Mouse (Mus musculus): ENCODE data around the gene Ubap1l. TPM values are rescaled to one million over a fixed set of nuclear protein-coding genes. Genes with fewer than 3 reads are reported as not detected.

The Ubap1l gene
- polyA plus RNA-seq, 1 experiment from 2014 or later = 0.62 TPM

GRCm38 (mm10) chr9:65398279-65398678 lies 37.4 kb downstream of the Ubap1l start, which contains the start of gene Rasl12:
Gene Rasl12 (plus strand): TSS chr9:65398506.
- peak within 1 kb of the TSS; percentile 74 for H3K4me2 ChIP-seq (replicated peaks; ENCODE audit: low read depth, low read length)
- H3K4me1 ChIP-seq (ENCODE audit: control insufficient read depth, insufficient read depth, low read length) = no peaks in the 10 kb centered on the region
- peak within 1 kb of the TSS; percentile 57 for H3K4me3 ChIP-seq (ENCODE audit: low read length)
- H3K36me3 ChIP-seq (ENCODE audit: control insufficient read depth, insufficient read depth, low read length) = no peaks in the 10 kb centered on the region
- H3K9ac ChIP-seq (ENCODE audit: low read depth, low read length) = peak within 1 kb of the TSS; percentile 59
- no peak within 1 kb of the TSS for H3K27ac ChIP-seq (ENCODE audit: low read depth, low read length)
- H3K9me3 ChIP-seq (ENCODE audit: control insufficient read depth, low read length) = no peaks in the 10 kb centered on the region
- no peaks in the 10 kb centered on the region for H3K27me3 ChIP-seq (ENCODE audit: control insufficient read depth, insufficient read depth, low read length)
- peak; percentile 90 for ATAC-seq (ENCODE audit: low FRiP score, low TSS enrichment)
- under 1% methylated on average over 24 of the region's 24 CpGs for WGBS

GRCm38 (mm10) chr9:65399934-65400333 lies 39.1 kb downstream of the Ubap1l start:
- H3K4me2 ChIP-seq (replicated peaks; ENCODE audit: low read depth, low read length) = no peak overlapping the region
- H3K4me1 ChIP-seq (ENCODE audit: control insufficient read depth, insufficient read depth, low read length) = no peaks in the 10 kb centered on the region
- no peaks in the 10 kb centered on the region for H3K27me3 ChIP-seq (ENCODE audit: control insufficient read depth, insufficient read depth, low read length)
- no peak overlapping the region for H3K27ac ChIP-seq (ENCODE audit: low read depth, low read length)
- no peak overlapping the region for H3K9ac ChIP-seq (ENCODE audit: low read depth, low read length)
- ATAC-seq (ENCODE audit: low FRiP score, low TSS enrichment) = no peak
- WGBS = 87% methylated on average over 6 of the region's 6 CpGs
- H3K36me3 ChIP-seq (ENCODE audit: control insufficient read depth, insufficient read depth, low read length) = no peaks in the 10 kb centered on the region
- no peaks in the 10 kb centered on the region for H3K9me3 ChIP-seq (ENCODE audit: control insufficient read depth, low read length)
- H3K4me3 ChIP-seq (ENCODE audit: low read length) = no peak overlapping the region

- H3K9me3 ChIP-seq (ENCODE audit: control insufficient read depth, low read length) = no peaks in the 10 kb centered on the region
- no peaks in the 10 kb centered on the region for H3K4me1 ChIP-seq (ENCODE audit: control insufficient read depth, insufficient read depth, low read length)
- no peak overlapping the region for H3K27ac ChIP-seq (ENCODE audit: low read depth, low read length)
- no peak overlapping the region for H3K9ac ChIP-seq (ENCODE audit: low read depth, low read length)
- 77% methylated on average over 15 of the region's 15 CpGs for WGBS
- no peak overlapping the region for H3K4me3 ChIP-seq (ENCODE audit: low read length)
- no peaks in the 10 kb centered on the region for H3K36me3 ChIP-seq (ENCODE audit: control insufficient read depth, insufficient read depth, low read length)
- H3K27me3 ChIP-seq (ENCODE audit: control insufficient read depth, insufficient read depth, low read length) = no peaks in the 10 kb centered on the region
- no peak for ATAC-seq (ENCODE audit: low FRiP score, low TSS enrichment)
- H3K4me2 ChIP-seq (replicated peaks; ENCODE audit: low read depth, low read length) = no peak overlapping the region
Measured at GRCm38 (mm10) chr9:65404331-65405183, 43.7 kb downstream of the Ubap1l start.

- H3K27me3 ChIP-seq (ENCODE audit: control insufficient read depth, insufficient read depth, low read length) = no peaks in the 10 kb centered on the region
- no peaks in the 10 kb centered on the region for H3K36me3 ChIP-seq (ENCODE audit: control insufficient read depth, insufficient read depth, low read length)
- no peak for ATAC-seq (ENCODE audit: low FRiP score, low TSS enrichment)
- WGBS = 86% methylated on average over 2 of the region's 2 CpGs
- no peak overlapping the region for H3K9ac ChIP-seq (ENCODE audit: low read depth, low read length)
- no peak overlapping the region for H3K4me2 ChIP-seq (replicated peaks; ENCODE audit: low read depth, low read length)
- no peak overlapping the region for H3K27ac ChIP-seq (ENCODE audit: low read depth, low read length)
- no peaks in the 10 kb centered on the region for H3K4me1 ChIP-seq (ENCODE audit: control insufficient read depth, insufficient read depth, low read length)
- no peak overlapping the region for H3K4me3 ChIP-seq (ENCODE audit: low read length)
- H3K9me3 ChIP-seq (ENCODE audit: control insufficient read depth, low read length) = no peaks in the 10 kb centered on the region
Measured at GRCm38 (mm10) chr9:65405184-65405449, 44.3 kb downstream of the Ubap1l start.

GRCm38 (mm10) chr9:65407327-65407726 lies 46.5 kb downstream of the Ubap1l start:
- H3K27me3 ChIP-seq (ENCODE audit: control insufficient read depth, insufficient read depth, low read length) = no peaks in the 10 kb centered on the region
- no peaks in the 10 kb centered on the region for H3K9me3 ChIP-seq (ENCODE audit: control insufficient read depth, low read length)
- no peak overlapping the region for H3K4me3 ChIP-seq (ENCODE audit: low read length)
- H3K4me1 ChIP-seq (ENCODE audit: control insufficient read depth, insufficient read depth, low read length) = no peaks in the 10 kb centered on the region
- ATAC-seq (ENCODE audit: low FRiP score, low TSS enrichment) = no peak
- H3K9ac ChIP-seq (ENCODE audit: low read depth, low read length) = no peak overlapping the region
- H3K4me2 ChIP-seq (replicated peaks; ENCODE audit: low read depth, low read length) = no peak overlapping the region
- H3K36me3 ChIP-seq (ENCODE audit: control insufficient read depth, insufficient read depth, low read length) = no peaks in the 10 kb centered on the region
- WGBS = 82% methylated on average over 5 of the region's 5 CpGs
- H3K27ac ChIP-seq (ENCODE audit: low read depth, low read length) = no peak overlapping the region

- no peaks in the 10 kb centered on the region for H3K9me3 ChIP-seq (ENCODE audit: control insufficient read depth, low read length)
- no peak overlapping the region for H3K4me3 ChIP-seq (ENCODE audit: low read length)
- no peak overlapping the region for H3K27ac ChIP-seq (ENCODE audit: low read depth, low read length)
- no peak overlapping the region for H3K4me2 ChIP-seq (replicated peaks; ENCODE audit: low read depth, low read length)
- no peaks in the 10 kb centered on the region for H3K4me1 ChIP-seq (ENCODE audit: control insufficient read depth, insufficient read depth, low read length)
- no peak overlapping the region for H3K9ac ChIP-seq (ENCODE audit: low read depth, low read length)
- H3K36me3 ChIP-seq (ENCODE audit: control insufficient read depth, insufficient read depth, low read length) = no peaks in the 10 kb centered on the region
- WGBS = 80% methylated on average over 3 of the region's 3 CpGs
- no peak for ATAC-seq (ENCODE audit: low FRiP score, low TSS enrichment)
- no peaks in the 10 kb centered on the region for H3K27me3 ChIP-seq (ENCODE audit: control insufficient read depth, insufficient read depth, low read length)
Measured at GRCm38 (mm10) chr9:65407861-65408260, 47.0 kb downstream of the Ubap1l start.

- Histone ChIP-seq H3K36me3 (ENCODE audit: control insufficient read depth, insufficient read depth, low read length) (no peaks in the 10 kb centered on the region), H3K4me1 (ENCODE audit: control insufficient read depth, insufficient read depth, low read length) (no peaks in the 10 kb centered on the region), H3K9me3 (ENCODE audit: control insufficient read depth, low read length) (no peaks in the 10 kb centered on the region), H3K4me2 (replicated peaks; ENCODE audit: low read depth, low read length) (no peak overlapping the region), H3K4me3 (ENCODE audit: low read length) (no peak overlapping the region), H3K27ac (ENCODE audit: low read depth, low read length) (no peak overlapping the region), H3K9ac (ENCODE audit: low read depth, low read length) (no peak overlapping the region), H3K27me3 (ENCODE audit: control insufficient read depth, insufficient read depth, low read length) (no peaks in the 10 kb centered on the region)
- WGBS = 46% methylated on average over 5 of the region's 5 CpGs
- no peak for ATAC-seq (ENCODE audit: low FRiP score, low TSS enrichment)
Measured at GRCm38 (mm10) chr9:65408871-65409295, 48.0 kb downstream of the Ubap1l start.

- no peaks in the 10 kb centered on the region for H3K9me3 ChIP-seq (ENCODE audit: control insufficient read depth, low read length)
- ATAC-seq (ENCODE audit: low FRiP score, low TSS enrichment) = no peak
- H3K4me3 ChIP-seq (ENCODE audit: low read length) = no peak overlapping the region
- no peaks in the 10 kb centered on the region for H3K4me1 ChIP-seq (ENCODE audit: control insufficient read depth, insufficient read depth, low read length)
- no peak overlapping the region for H3K4me2 ChIP-seq (replicated peaks; ENCODE audit: low read depth, low read length)
- H3K36me3 ChIP-seq (ENCODE audit: control insufficient read depth, insufficient read depth, low read length) = no peaks in the 10 kb centered on the region
- no peaks in the 10 kb centered on the region for H3K27me3 ChIP-seq (ENCODE audit: control insufficient read depth, insufficient read depth, low read length)
- H3K27ac ChIP-seq (ENCODE audit: low read depth, low read length) = no peak overlapping the region
- 95% methylated on average over 8 of the region's 8 CpGs for WGBS
- H3K9ac ChIP-seq (ENCODE audit: low read depth, low read length) = no peak overlapping the region
Measured at GRCm38 (mm10) chr9:65410378-65410777, 49.5 kb downstream of the Ubap1l start.

- Histone ChIP-seq H3K36me3 (ENCODE audit: control insufficient read depth, insufficient read depth, low read length) (no peaks in the 10 kb centered on the region), H3K4me1 (ENCODE audit: control insufficient read depth, insufficient read depth, low read length) (no peaks in the 10 kb centered on the region), H3K9ac (ENCODE audit: low read depth, low read length) (no peak overlapping the region), H3K27ac (ENCODE audit: low read depth, low read length) (no peak overlapping the region), H3K4me2 (replicated peaks; ENCODE audit: low read depth, low read length) (no peak overlapping the region), H3K27me3 (ENCODE audit: control insufficient read depth, insufficient read depth, low read length) (no peaks in the 10 kb centered on the region), H3K4me3 (ENCODE audit: low read length) (no peak overlapping the region), H3K9me3 (ENCODE audit: control insufficient read depth, low read length) (no peaks in the 10 kb centered on the region)
- no peak for ATAC-seq (ENCODE audit: low FRiP score, low TSS enrichment)
- 77% methylated on average over 3 of the region's 3 CpGs for WGBS
Measured at GRCm38 (mm10) chr9:65411326-65411725, 50.5 kb downstream of the Ubap1l start.

Measured in kidney, embryonic 14.5 days (tissue).